8 mouse cellular contexts compared by ENCODE assay signal in the genomic region with DNA sequence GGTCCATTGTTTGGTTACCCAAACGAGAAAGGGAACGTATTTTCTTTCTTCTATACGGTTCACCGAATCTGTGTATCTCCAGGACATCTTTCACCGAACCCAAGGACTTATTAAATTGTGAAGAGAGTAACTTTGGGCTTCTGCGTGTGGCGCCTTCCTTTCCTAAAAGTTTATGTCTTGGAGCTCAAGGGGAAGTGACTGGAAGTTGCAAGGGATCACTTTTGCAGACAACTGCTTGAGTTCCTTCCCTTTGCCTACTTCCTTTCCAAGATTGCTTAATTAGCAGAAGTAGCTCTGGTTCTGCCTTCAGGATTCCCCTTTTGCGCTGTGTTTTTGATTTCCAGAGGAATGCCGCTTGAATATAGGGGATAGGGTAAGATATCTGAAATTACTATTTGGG. TPM values are rescaled to one million over a fixed set of nuclear protein-coding genes. Genes with fewer than 3 reads are reported as not detected.
A peak's percentile ranks its signal among the peaks of the same experiment; 100 is the strongest.
DNase-seq lines count a peak whose midpoint lies in the region; ATAC-seq and TF ChIP-seq lines count a peak whose summit lies in the region.

No protein-coding gene starts in this region.

- no peaks in the 10 kb centered on the region for H3K9me3 ChIP-seq in ES-Bruce4 (replicated peaks; ENCODE audit: control insufficient read depth, insufficient read depth, low read length, poor library complexity, severe bottlenecking)
- H3K9me3 ChIP-seq in hindbrain, embryonic 11.5 days (ENCODE audit: control insufficient read depth, low read length): no peaks in the 10 kb centered on the region
- H3K9me3 ChIP-seq in lung, embryonic 15.5 days: no peaks in the 10 kb centered on the region
- no peaks in the 10 kb centered on the region for H3K9me3 ChIP-seq in stomach, postnatal 0 days (ENCODE audit: control insufficient read depth, low read length)

- 15% methylated on average over 9 of the region's 9 CpGs for WGBS in hindbrain, embryonic 11.5 days
- 8% methylated on average over 9 of the region's 9 CpGs for WGBS in lung, embryonic 15.5 days
- WGBS in stomach, postnatal 0 days: 10% methylated on average over 9 of the region's 9 CpGs

- H3K4me1 ChIP-seq in ES-Bruce4 (ENCODE audit: control insufficient read depth, insufficient read depth, low read length): no peaks in the 10 kb centered on the region
- H3K4me1 ChIP-seq in hindbrain, embryonic 11.5 days (replicated peaks; ENCODE audit: control insufficient read depth, insufficient read depth, low read length): no peaks in the 10 kb centered on the region; the same call in 1 of the 2 replicates
- peaks cover 11% of the 10 kb centered on the region for H3K4me1 ChIP-seq in lung, embryonic 15.5 days
- 0 out of 2 replicates have a peak, but pooled peaks cover 2% of the 10 kb centered on the region for H3K4me1 ChIP-seq in stomach, postnatal 0 days (replicated peaks; ENCODE audit: control insufficient read depth, insufficient read depth)

- no peak for TF ChIP-seq CTCF in ES-Bruce4 (IDR thresholded peaks at IDR 0.05; ENCODE audit: low read depth, low read length)
- no peak for TF ChIP-seq CTCF in stomach, postnatal 0 days (IDR thresholded peaks at IDR 0.05; ENCODE audit: low read depth)

- TF ChIP-seq POLR2A in ES-Bruce4 (IDR thresholded peaks at IDR 0.05; ENCODE audit: insufficient read depth, low read length): no peak

- ATAC-seq in hindbrain, embryonic 11.5 days (ENCODE audit: low FRiP score): no peak
- ATAC-seq in lung, embryonic 15.5 days (ENCODE audit: borderline replicate concordance, extremely low read depth, low FRiP score, low TSS enrichment): no peak
- no peak for ATAC-seq in stomach, postnatal 0 days (ENCODE audit: low FRiP score, low TSS enrichment)
- no peak for ATAC-seq in megakaryocyte-erythroid progenitor cell, adult 5-6 weeks (replicated peaks; ENCODE audit: low FRiP score, low TSS enrichment, poor library complexity, severe bottlenecking)

- H3K4me2 ChIP-seq in hindbrain, embryonic 11.5 days (replicated peaks; ENCODE audit: low read depth, low read length): peak overlapping the region; percentile 42
- H3K4me2 ChIP-seq in lung, embryonic 15.5 days: peak overlapping the region; percentile 84
- H3K4me2 ChIP-seq in stomach, postnatal 0 days (replicated peaks; ENCODE audit: low read depth): peak overlapping the region; percentile 85

- DNase-seq in c-Kit-positive CD71-positive TER-119-positive erythroid progenitor cells, embryonic 14.5 days (ENCODE audit: low spot score): peak; percentile 11
- no peak for DNase-seq in hindbrain, embryonic 11.5 days (ENCODE audit: low spot score)
- DNase-seq in stomach, postnatal 0 days (ENCODE audit: low spot score): no peak
- no peak for DNase-seq in urinary bladder, postnatal 25 days (ENCODE audit: low spot score)
- DNase-seq in gastrocnemius, postnatal 4 days (ENCODE audit: low spot score in 2 of 2): no peak

- peak overlapping the region; percentile 84 for H3K4me3 ChIP-seq in ES-Bruce4 (ENCODE audit: low read depth, low read length)
- H3K4me3 ChIP-seq in hindbrain, embryonic 11.5 days (ENCODE audit: low read depth, low read length): peak overlapping the region; percentile 87
- peak overlapping the region; percentile 87 for H3K4me3 ChIP-seq in lung, embryonic 15.5 days
- peak overlapping the region; percentile 86 for H3K4me3 ChIP-seq in stomach, postnatal 0 days (ENCODE audit: low read depth, low read length)

- H3K27me3 ChIP-seq in ES-Bruce4 (ENCODE audit: control insufficient read depth, insufficient read depth, low read length, poor library complexity, severe bottlenecking): no peaks in the 10 kb centered on the region
- no peaks in the 10 kb centered on the region for H3K27me3 ChIP-seq in hindbrain, embryonic 11.5 days (ENCODE audit: control insufficient read depth, insufficient read depth, low read length)
- no peaks in the 10 kb centered on the region for H3K27me3 ChIP-seq in lung, embryonic 15.5 days
- H3K27me3 ChIP-seq in stomach, postnatal 0 days (ENCODE audit: control insufficient read depth, insufficient read depth, low read length): no peaks in the 10 kb centered on the region

- H3K9ac ChIP-seq in ES-Bruce4 (ENCODE audit: low read depth, poor library complexity, severe bottlenecking): peak overlapping the region; percentile 33
- H3K9ac ChIP-seq in hindbrain, embryonic 11.5 days (ENCODE audit: low read depth, low read length): peak overlapping the region; percentile 83
- peak overlapping the region; percentile 82 for H3K9ac ChIP-seq in lung, embryonic 15.5 days
- H3K9ac ChIP-seq in stomach, postnatal 0 days (ENCODE audit: low read length): peak overlapping the region; percentile 72

- H3K27ac ChIP-seq in ES-Bruce4 (ENCODE audit: insufficient read depth, low read length): no peak overlapping the region
- no peak overlapping the region for H3K27ac ChIP-seq in hindbrain, embryonic 11.5 days (ENCODE audit: low read depth, low read length)
- peak overlapping the region; percentile 75 for H3K27ac ChIP-seq in lung, embryonic 15.5 days
- peak overlapping the region; percentile 74 for H3K27ac ChIP-seq in stomach, postnatal 0 days (replicated peaks)

- no peak for TF ChIP-seq EP300 in ES-Bruce4 (IDR thresholded peaks at IDR 0.05; ENCODE audit: insufficient read depth, low read depth, low read length)
- TF ChIP-seq EP300 in stomach, postnatal 0 days (optimal IDR thresholded peaks at IDR 0.05): no peak

- H3K36me3 ChIP-seq in ES-Bruce4 (ENCODE audit: control insufficient read depth, insufficient read depth, low read length, poor library complexity, severe bottlenecking): no peaks in the 10 kb centered on the region
- no peaks in the 10 kb centered on the region for H3K36me3 ChIP-seq in hindbrain, embryonic 11.5 days (ENCODE audit: control insufficient read depth, insufficient read depth, low read length)
- no peaks in the 10 kb centered on the region for H3K36me3 ChIP-seq in lung, embryonic 15.5 days
- no peaks in the 10 kb centered on the region for H3K36me3 ChIP-seq in stomach, postnatal 0 days (ENCODE audit: control insufficient read depth, insufficient read depth, low read length)

RNA-seq across cellular contexts. Expression of gene Wdfy2, which starts 0.9 kb away (rescaled TPM):
- polyA plus RNA-seq in ES-Bruce4 (2011; ENCODE audit: insufficient read depth, insufficient read length, low read depth, missing spikeins): 10.8 and 11.2 TPM in 2 replicates
- 12.5 and 17.0 TPM in 2 replicates for polyA plus RNA-seq in hindbrain, embryonic 11.5 days (2014; fragmentation: Nextera tagmentation; extraction: Ambion mirVana)
- 6.2 and 6.3 TPM in 2 replicates for polyA plus RNA-seq in lung, embryonic 15.5 days (2015; fragmentation: Nextera tagmentation; extraction: Ambion mirVana)
- polyA plus RNA-seq in stomach, postnatal 0 days (2015; fragmentation: Nextera tagmentation; extraction: Ambion mirVana): 2.4 and 2.5 TPM in 2 replicates
- total RNA-seq in megakaryocyte-erythroid progenitor cell, adult 5-6 weeks (2014; fragmentation: Nextera tagmentation): 2.8 and 5.7 TPM in 2 replicates
- 4.8 and 4.9 TPM in 2 replicates for total RNA-seq in megakaryocyte-erythroid progenitor cell, adult 5-6 weeks (2017)
- 10 to 100 TPM; 12.4 to 14.0 TPM for total RNA-seq in gastrocnemius, postnatal 4 days (2021)

Comparison
In these comparisons a context has a peak if more than half of its experiments do, and no peak if none do; other contexts are left out.
1. H3K27ac ChIP-seq: peak in lung, embryonic 15.5 days (single experiment) and stomach, postnatal 0 days (single experiment); none in ES-Bruce4 (single experiment) and hindbrain, embryonic 11.5 days (single experiment).
2. H3K9ac ChIP-seq: peak in every context shown above with its lines; median percentile 83 in hindbrain, embryonic 11.5 days; 82 in lung, embryonic 15.5 days; 72 in stomach, postnatal 0 days; 33 in ES-Bruce4.
3. Peak in every context shown above with its lines, with median percentiles within 50 percentile points of each other: H3K4me3 ChIP-seq and H3K4me2 ChIP-seq.